Mouse (Mus musculus) cerebellum, adult 2 months (tissue): ENCODE measurements at regions not wholly inside any gene's neighbourhood (a gene's known extent, or its start where the extent isn't known, plus 50 kb on each side); places are given as distances from the start of the nearest gene placed in this dataset.

ENCODE experiments used
- CTCF ChIP-seq: fragments of 200-500 bp; IDR thresholded peaks from 2 replicates; pipeline ENCODE4 v1.5.1; 2011; ENCODE audit warnings: low read depth, mild to moderate bottlenecking, control low read depth, low read length, moderate library complexity, borderline replicate concordance; ENCODE audit not compliant: insufficient read depth
- POLR2A ChIP-seq: fragments of 200-500 bp; IDR thresholded peaks from 2 replicates; pipeline ENCODE4 v1.6.1; 2011; ENCODE audit warnings: low read length, control low read depth, borderline replicate concordance; ENCODE audit not compliant: insufficient read depth

- no peak for TF ChIP-seq CTCF
- no peak for TF ChIP-seq POLR2A
Measured at GRCm38 (mm10) chr6:100146360-100146935, 140.8 kb downstream of the Rybp start.
